Mouse (Mus musculus) gastrocnemius, postnatal 36 days (tissue): ENCODE data around the gene Elf3. TPM values are rescaled to one million over a fixed set of nuclear protein-coding genes. Genes with fewer than 3 reads are reported as not detected.

ENCODE experiments used
- DNase-seq, 2 experiments: peaks; one replicate each; pipeline ENCODE4 v3.0.0; 2022
- intact Hi-C: fragments of 180-260 bp; cut with DNase I; formaldehyde crosslinking; loops from one replicate; pipeline ENCODE4 v1.15.1; 2025
- long read RNA-seq, 2 experiments: library from polyadenylated mRNA; stranded (forward); transcript quantifications; one replicate each; pipeline ENCODE4 v2.0.0; 2021
- total RNA-seq, 2 experiments: library from RNA; stranded (reverse); gene quantifications; 2 replicates each; pipeline ENCODE4 v1.2.3; 2021

The Elf3 gene
- not detected for total RNA-seq
- long read RNA-seq, experiment 1, result 0 reads
- long read RNA-seq, experiment 2, partial matches to known transcripts, result 1 of 1 reads
- long read RNA-seq, experiment 2, other reads (novel, unspliced or antisense), result 0 of 1 reads

- intact Hi-C loops, result loop anchor here (1.0 to 2.0 kb wide), 2 partner anchors 86 to 110 kb away; no protein-coding TSS in a partner anchor
- DNase-seq, result no peak
These were observed at the start of gene Elf3 for GRCm38 (mm10) chr1:135258380-135259127. TSS of gene Elf3 (minus strand) at chr1:135258568.

DNA sequence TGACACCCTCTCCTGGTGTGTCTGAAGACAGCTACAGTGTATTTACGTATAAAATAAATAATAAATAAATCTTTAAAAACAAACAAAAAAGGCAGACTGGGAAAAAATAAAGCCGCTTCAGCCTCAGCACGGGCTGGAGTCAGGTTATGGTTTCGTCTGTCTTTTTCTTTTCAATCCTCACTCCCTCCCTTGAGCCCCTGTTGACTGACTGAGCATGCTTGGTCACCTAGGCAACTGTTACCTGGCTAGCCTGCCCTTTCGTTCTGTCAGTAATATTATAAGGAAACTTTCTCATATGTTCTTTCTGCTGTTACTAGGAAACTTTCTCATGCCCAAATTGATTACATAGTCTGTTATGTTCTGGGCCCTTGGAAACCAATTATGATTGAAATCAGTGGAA, 32.5 kb upstream of the Elf3 start:
- intact Hi-C loops, result no loop called here
- DNase-seq, result no peak

DNA sequence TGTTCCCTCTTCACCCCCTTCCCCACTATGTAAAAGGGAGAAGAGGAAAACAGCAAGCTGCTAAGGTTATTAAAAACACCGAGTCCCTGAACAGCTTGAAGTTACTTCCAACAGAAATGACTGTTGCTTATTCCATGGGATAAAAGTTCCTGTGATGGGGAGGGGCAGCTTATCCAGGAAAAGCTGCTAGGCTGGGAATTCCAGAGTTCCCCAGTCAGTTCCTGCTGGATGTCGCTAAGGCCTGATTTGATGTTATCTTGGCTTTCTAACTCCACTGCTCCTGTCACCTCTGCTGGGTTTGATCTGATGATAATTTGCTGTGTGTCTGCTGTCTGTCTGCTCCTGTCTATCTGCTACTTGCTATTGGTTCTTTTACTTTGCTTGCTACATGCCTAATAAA, 27.9 kb upstream of the Elf3 start:
- intact Hi-C loops, result no loop called here
- DNase-seq, result no peak

DNA sequence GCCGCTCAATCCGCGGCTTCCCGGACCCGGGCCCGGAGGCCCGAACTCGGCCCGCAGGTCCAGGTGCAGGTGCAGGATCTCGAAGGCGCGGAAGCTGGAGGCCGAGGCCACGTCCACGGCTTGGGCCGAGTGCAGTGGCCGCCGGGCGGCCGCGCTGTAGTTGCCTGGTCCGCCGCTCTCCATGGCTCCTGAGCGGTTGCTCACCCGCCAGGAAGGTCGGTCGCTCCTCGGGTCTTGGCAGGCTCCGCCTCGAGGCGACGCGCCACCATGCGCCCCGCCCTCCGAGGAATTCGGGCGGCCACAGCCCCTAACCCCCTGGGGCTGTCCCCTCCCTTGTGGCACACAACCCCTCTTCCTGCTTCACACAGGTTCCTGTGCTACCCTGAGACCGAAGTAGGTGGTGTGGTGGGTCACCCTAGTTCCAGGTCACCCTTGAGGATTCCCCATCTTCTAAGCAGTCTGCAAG, 25.5 kb upstream of the Elf3 start, which contains the start of gene Rnpep:
Gene Rnpep, minus strand, starts transcription at position 259 of the 466 bp plus-strand sequence.
- intact Hi-C loops, result loop anchor here (5.0 kb wide), 1 partner anchor 33 kb away; no protein-coding TSS in a partner anchor
- peak; percentile 55 to 72 for DNase-seq

DNA sequence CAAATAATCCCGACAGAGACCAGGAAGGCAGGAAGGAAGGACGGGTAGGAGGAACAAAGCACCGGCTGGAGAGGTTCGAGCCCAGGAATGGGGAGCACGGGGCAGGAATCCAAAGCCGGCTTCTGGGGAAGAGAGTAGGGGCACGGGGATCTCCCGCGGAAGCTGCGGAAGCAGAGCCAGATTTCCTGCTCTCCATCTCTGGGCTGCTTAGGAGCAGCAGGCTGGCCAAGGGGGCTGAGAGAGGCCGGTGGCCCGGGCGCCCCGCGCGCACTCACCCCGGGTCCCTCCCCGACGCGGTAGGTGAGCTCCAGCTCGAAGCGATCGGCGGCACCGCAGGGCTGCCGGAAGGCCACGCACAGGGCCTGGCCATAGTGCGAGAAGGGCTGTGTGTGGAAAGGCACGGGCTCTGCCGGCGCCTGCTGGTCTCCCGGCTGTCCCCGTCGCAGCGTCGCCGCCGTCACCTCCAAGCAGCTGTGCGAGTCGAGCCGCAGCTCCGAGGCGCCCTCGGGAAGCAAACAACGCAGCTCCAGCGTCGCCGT, 25.0 kb upstream of the Elf3 start:
- no peak for DNase-seq
- intact Hi-C loops, result loop anchor here (5.0 kb wide), 1 partner anchor 34 kb away; no protein-coding TSS in a partner anchor

GRCm38 (mm10) chr1:135282536-135283286, 24.3 kb upstream of the Elf3 start:
- intact Hi-C loops, result loop anchor here (5.0 kb wide), 1 partner anchor 35 kb away; no protein-coding TSS in a partner anchor

DNA sequence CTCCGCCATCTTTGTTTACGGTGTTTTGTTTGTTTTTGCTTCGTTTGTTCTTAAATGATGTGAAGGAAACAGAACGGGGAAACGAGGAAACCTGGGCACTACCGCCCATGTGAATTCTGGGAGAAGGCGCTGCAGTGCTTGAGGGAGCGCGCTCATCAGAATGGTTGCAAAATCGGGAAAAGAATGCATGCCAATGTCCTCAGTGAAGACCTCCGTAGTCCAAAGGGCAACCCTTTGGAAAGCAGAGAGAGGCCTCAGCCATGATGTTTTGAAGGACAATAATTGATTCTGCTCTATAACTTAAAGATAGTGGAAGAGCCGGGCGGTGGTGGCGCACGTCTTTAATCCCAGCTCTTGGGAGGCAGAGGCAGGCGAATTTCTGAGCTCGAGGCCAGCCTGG, 23.5 kb upstream of the Elf3 start:
- no peak for DNase-seq
- intact Hi-C loops, result loop anchor here (5.0 kb wide), 1 partner anchor 35 kb away; no protein-coding TSS in a partner anchor

More at GRCm38 (mm10) chr1:135282536-135283286, 24.3 kb upstream of the Elf3 start:
- peak in 1 of 2 experiments; percentile 23 for DNase-seq

DNA sequence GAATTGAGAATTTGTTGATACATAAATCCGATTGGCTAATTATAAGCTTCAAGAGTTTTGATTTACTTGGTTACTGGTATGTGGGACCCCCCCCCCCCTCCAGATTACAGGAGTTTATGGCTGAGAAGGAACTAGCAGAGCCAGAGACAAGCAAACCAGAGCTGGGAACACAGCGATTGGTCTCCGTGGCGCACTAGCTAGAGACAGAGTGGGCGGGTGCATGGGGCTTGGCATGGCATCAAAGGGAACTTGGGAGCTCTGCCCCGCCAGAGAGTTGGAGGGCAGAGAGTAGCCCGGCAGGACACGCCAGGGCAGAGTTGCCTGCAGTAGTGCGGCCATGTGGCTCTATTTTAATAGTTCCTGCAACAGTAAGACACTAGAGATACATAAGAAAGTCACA, 22.3 kb upstream of the Elf3 start:
- DNase-seq, result peak; percentile 43 to 67
- intact Hi-C loops, result loop anchor here (5.0 kb wide), 1 partner anchor 37 kb away; no protein-coding TSS in a partner anchor

GRCm38 (mm10) chr1:135271371-135271770, 13.0 kb upstream of the Elf3 start:
- no peak for DNase-seq
- intact Hi-C loops, result loop anchor here (5.0 kb wide), 1 partner anchor 36 kb away; no protein-coding TSS in a partner anchor

DNA sequence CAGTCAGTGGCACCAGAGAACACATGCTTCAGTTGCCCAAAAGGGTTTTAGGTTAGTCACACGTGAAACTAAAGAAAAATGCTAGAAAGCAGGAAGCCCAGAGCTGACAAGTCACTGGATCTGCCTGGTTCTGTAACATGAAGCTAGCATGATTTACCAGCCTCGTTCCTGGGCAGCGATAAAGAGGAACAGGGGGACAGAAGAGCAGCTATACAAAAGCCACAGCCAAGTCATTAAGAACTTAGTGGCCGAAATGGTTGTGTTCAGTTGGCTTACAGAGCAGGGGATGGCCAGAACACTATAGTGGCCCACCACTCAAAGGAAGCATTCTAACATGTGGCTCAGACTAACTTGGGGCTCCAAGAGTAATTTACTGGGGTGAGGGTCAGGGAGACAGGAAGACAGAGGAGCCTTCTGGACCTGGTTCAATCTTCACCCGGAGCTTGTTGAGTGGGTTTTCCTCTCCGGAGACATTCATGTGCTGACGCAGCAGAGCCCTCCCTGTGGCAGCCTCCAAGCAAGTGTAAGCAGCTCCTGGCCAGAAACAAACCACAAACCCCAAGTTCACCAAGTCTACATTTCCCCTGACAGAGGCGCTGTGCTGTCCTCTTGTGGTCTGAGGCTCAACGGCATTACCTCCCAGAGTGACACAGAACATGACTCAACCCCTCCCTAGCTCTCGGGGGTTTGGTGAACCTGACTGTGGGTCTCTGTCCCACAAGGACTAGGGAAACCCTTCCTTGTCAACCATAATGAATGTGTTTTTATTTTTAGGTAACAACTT, 9.5 kb upstream of the Elf3 start:
- intact Hi-C loops, result no loop called here
- no peak for DNase-seq

GRCm38 (mm10) chr1:135265834-135266233, 7.5 kb upstream of the Elf3 start:
- intact Hi-C loops, result no loop called here
- DNase-seq, result no peak

GRCm38 (mm10) chr1:135263316-135263715, 4.9 kb upstream of the Elf3 start:
- intact Hi-C loops, result no loop called here
- no peak for DNase-seq

DNA sequence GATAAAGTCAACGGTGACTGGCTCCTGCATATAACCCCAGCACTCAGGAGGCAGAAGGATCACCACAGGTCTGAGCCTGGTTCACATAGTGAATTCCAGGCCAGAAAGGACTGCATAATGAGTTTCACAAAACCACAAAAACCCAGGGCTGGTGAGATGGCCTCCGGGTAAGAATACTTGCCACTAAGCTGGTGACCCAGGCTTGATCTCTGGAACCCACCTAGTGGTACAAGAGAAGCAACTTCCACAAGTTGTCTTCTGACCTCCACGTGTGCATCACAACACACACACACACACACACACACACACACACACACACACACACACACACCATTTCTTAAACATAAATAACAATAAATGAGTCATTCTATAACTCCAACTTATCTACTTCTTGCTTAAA, 4.0 kb upstream of the Elf3 start:
- intact Hi-C loops, result no loop called here
- no peak for DNase-seq

GRCm38 (mm10) chr1:135260931-135261330, 2.6 kb upstream of the Elf3 start:
- intact Hi-C loops, result no loop called here
- no peak for DNase-seq

DNA sequence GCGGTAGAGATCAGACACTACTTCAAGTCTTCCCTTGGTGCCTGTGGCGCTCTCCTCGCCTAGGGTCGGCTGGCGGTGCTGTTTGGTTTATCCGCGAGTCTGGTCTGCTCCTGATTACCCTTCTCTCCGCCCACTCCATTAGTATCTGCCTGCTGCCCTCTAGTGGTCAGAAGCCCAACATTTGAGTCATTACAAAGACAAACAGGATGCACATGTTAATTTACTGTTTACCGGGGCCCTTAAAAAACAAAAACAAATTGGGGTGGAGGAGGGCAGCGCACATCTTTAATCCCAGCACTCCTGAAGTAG, 714 bp upstream of the Elf3 start:
- peak; percentile 49 to 73 for DNase-seq
- intact Hi-C loops, result loop anchor here (1.0 to 2.0 kb wide), 2 partner anchors 87 to 110 kb away; no protein-coding TSS in a partner anchor

DNA sequence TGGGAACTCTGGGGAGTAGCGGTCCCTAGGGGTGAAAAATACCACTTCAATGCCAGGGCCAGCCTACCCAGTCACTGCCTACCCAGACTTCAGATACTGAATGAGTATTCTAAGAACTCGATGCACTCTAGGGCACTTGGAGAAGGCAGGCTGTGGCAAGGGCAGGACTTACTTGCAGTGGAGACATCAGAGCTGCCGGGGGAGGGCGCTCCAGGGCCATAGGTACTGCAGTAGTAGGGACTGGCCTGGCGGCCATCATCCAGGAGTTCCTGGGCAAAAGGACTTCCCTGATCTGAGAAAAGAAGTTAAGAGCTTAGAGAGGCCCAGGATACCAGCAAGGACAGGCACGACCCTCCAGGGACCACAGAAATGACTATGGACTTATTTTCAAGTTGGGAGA, 2.1 kb downstream of the Elf3 start:
- intact Hi-C loops, result no loop called here
- DNase-seq, result no peak

GRCm38 (mm10) chr1:135252854-135253253, 5.5 kb downstream of the Elf3 start:
- intact Hi-C loops, result no loop called here
- no peak for DNase-seq

DNA sequence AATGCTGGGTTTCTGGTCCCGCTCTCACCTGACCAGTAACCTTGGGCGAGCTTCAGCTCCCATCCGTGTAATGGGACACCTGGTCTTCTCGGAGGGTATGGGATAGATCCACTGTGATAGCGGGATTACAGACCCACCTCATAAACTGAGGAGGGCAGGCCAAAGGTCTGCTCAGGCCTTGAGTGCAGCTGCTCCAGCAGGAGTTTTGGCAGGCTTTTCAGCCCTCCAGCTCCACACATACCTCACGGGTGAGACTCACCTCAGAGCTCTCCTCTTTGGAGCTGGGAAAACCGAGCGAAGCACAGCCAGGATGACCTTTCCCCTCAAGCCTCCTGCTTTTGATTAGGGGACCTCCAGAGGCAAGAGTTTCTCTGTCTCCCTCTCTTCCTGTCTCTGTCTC, 7.0 kb downstream of the Elf3 start:
- intact Hi-C loops, result no loop called here
- DNase-seq, result no peak

DNA sequence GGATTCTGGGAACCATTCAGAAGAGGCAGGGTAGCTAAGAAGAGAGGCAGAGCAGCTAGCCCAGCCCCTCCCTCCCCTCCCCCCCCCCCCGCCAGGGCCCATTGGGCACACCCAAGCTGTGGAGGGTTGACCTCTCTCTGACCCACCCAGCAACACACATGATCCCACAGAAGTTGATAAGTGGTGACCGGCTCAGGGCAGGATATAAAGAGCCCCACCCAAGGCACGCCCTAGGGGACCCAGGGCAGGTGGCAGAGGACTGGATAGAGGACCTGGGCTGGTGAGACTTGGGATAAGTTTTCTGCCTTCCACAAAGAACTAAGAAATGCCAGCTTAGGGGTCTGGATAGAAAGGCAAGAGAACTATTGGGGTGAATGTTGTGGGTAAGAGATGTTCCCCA, 7.7 kb downstream of the Elf3 start:
- no peak for DNase-seq
- intact Hi-C loops, result no loop called here

GRCm38 (mm10) chr1:135248434-135248850, 9.9 kb downstream of the Elf3 start:
- intact Hi-C loops, result no loop called here
- no peak for DNase-seq
